In genomic region chr1:131125987-131126744, GRCm38 (mm10) we compare ENCODE assay signal across 10 mouse cellular contexts. TPM values are rescaled to one million over a fixed set of nuclear protein-coding genes. Genes with fewer than 3 reads are reported as not detected.
DNase-seq lines count a peak whose midpoint lies in the region; ATAC-seq and TF ChIP-seq lines count a peak whose summit lies in the region.
"Had no signal": no experiment of that assay in that cellular context is flagged by ENCODE, and none has a peak within 500 bp of the region (broad histone marks: within the 10 kb centered on the region; RNA-seq: fewer than 3 reads in every experiment).

No protein-coding gene starts in this region.

- ATAC-seq in forebrain, embryonic 11.5 days (replicated peaks; ENCODE audit: low FRiP score) = 0 out of 2 replicates have a peak, but pooled peaks have one; percentile 59
- no peak for ATAC-seq in forebrain, embryonic 15.5 days (replicated peaks)
- peak; percentile 46 for ATAC-seq in lung, postnatal 0 days
- peak; percentile 67; the same call in 1 of the 2 replicates for ATAC-seq in intestine, embryonic 15.5 days
- peak; percentile 68; the same call in 1 of the 2 replicates for ATAC-seq in stomach, embryonic 14.5 days (ENCODE audit: insufficient number of reproducible peaks, insufficient read depth, low FRiP score, low read depth)

- TF ChIP-seq CTCF in lung, postnatal 0 days (IDR thresholded peaks at IDR 0.05) = no peak

- H3K36me3 ChIP-seq in forebrain, embryonic 11.5 days (ENCODE audit: control insufficient read depth, insufficient read depth, low read length) = peaks cover 20% of the 10 kb centered on the region
- peaks cover 34% of the 10 kb centered on the region for H3K36me3 ChIP-seq in forebrain, embryonic 15.5 days
- H3K36me3 ChIP-seq in lung, postnatal 0 days (ENCODE audit: insufficient read depth, low read length) = no peaks in the 10 kb centered on the region
- peaks cover 7% of the 10 kb centered on the region for H3K36me3 ChIP-seq in intestine, embryonic 15.5 days
- peaks cover 6% of the 10 kb centered on the region; the same call in 1 of the 2 replicates for H3K36me3 ChIP-seq in stomach, embryonic 14.5 days (ENCODE audit: control insufficient read depth, insufficient read depth, low read length)

- H3K9me3 ChIP-seq in forebrain, embryonic 11.5 days (ENCODE audit: control insufficient read depth, low read length) = no peaks in the 10 kb centered on the region
- H3K9me3 ChIP-seq in forebrain, embryonic 15.5 days = no peaks in the 10 kb centered on the region
- no peaks in the 10 kb centered on the region for H3K9me3 ChIP-seq in lung, postnatal 0 days (ENCODE audit: low read length)
- no peaks in the 10 kb centered on the region for H3K9me3 ChIP-seq in intestine, embryonic 15.5 days
- H3K9me3 ChIP-seq in stomach, embryonic 14.5 days (ENCODE audit: control insufficient read depth, low read depth, low read length) = no peaks in the 10 kb centered on the region
- H3K9me3 ChIP-seq: midbrain, embryonic 12.5 days had no signal

- H3K27me3 ChIP-seq in forebrain, embryonic 11.5 days (ENCODE audit: control insufficient read depth, insufficient read depth, low read length) = no peaks in the 10 kb centered on the region
- no peaks in the 10 kb centered on the region for H3K27me3 ChIP-seq in forebrain, embryonic 15.5 days
- H3K27me3 ChIP-seq in lung, postnatal 0 days (replicated peaks; ENCODE audit: insufficient read depth, low read length) = no peaks in the 10 kb centered on the region
- no peaks in the 10 kb centered on the region for H3K27me3 ChIP-seq in intestine, embryonic 15.5 days (replicated peaks)
- H3K27me3 ChIP-seq in stomach, embryonic 14.5 days (ENCODE audit: control insufficient read depth, insufficient read depth, low read length) = no peaks in the 10 kb centered on the region
- H3K27me3 ChIP-seq: midbrain, embryonic 12.5 days had no signal

- H3K4me2 ChIP-seq in forebrain, embryonic 11.5 days (ENCODE audit: low read depth, low read length, severe bottlenecking) = no peak overlapping the region
- no peak overlapping the region for H3K4me2 ChIP-seq in forebrain, embryonic 15.5 days (replicated peaks)
- no peak overlapping the region for H3K4me2 ChIP-seq in lung, postnatal 0 days (replicated peaks; ENCODE audit: low read depth, low read length)
- no peak overlapping the region for H3K4me2 ChIP-seq in intestine, embryonic 15.5 days (replicated peaks)
- no peak overlapping the region for H3K4me2 ChIP-seq in stomach, embryonic 14.5 days (replicated peaks; ENCODE audit: low read depth, low read length)
- H3K4me2 ChIP-seq: midbrain, embryonic 12.5 days had no signal

- no peak for DNase-seq in forebrain, embryonic 11.5 days (ENCODE audit: low spot score)
- peak; percentile 44 for DNase-seq in lung, postnatal 0 days (ENCODE audit: low spot score)
- DNase-seq in lung, postnatal 36 days = no peak
- DNase-seq in cerebellum, adult 11-12 months = no peak
- no peak for DNase-seq in embryo, embryonic 9.5 days (ENCODE audit: extremely low spot score)
- DNase-seq: cerebellum, postnatal 36 days had no signal

- H3K4me3 ChIP-seq in forebrain, embryonic 11.5 days (ENCODE audit: low read depth, low read length) = no peak overlapping the region
- H3K4me3 ChIP-seq in forebrain, embryonic 15.5 days = no peak overlapping the region
- H3K4me3 ChIP-seq in lung, postnatal 0 days (ENCODE audit: low read depth, low read length) = no peak overlapping the region
- H3K4me3 ChIP-seq in intestine, embryonic 15.5 days (replicated peaks) = no peak overlapping the region
- no peak overlapping the region for H3K4me3 ChIP-seq in stomach, embryonic 14.5 days (ENCODE audit: low read depth, low read length)
- H3K4me3 ChIP-seq: midbrain, embryonic 12.5 days had no signal

- 85% methylated on average over 11 of the region's 11 CpGs for WGBS in forebrain, embryonic 11.5 days
- 86% methylated on average over 11 of the region's 11 CpGs for WGBS in forebrain, embryonic 15.5 days
- 41% methylated on average over 11 of the region's 11 CpGs for WGBS in lung, postnatal 0 days
- WGBS in intestine, embryonic 15.5 days = 57% methylated on average over 11 of the region's 11 CpGs
- WGBS in stomach, embryonic 14.5 days = 61% methylated on average over 11 of the region's 11 CpGs

- no peak for TF ChIP-seq EP300 in lung, postnatal 0 days (IDR thresholded peaks at IDR 0.05)

- no peak overlapping the region for H3K9ac ChIP-seq in forebrain, embryonic 11.5 days (ENCODE audit: low read length)
- H3K9ac ChIP-seq in forebrain, embryonic 15.5 days (replicated peaks) = no peak overlapping the region
- no peak overlapping the region for H3K9ac ChIP-seq in lung, postnatal 0 days (replicated peaks; ENCODE audit: low read depth)
- H3K9ac ChIP-seq in intestine, embryonic 15.5 days = no peak overlapping the region
- no peak overlapping the region for H3K9ac ChIP-seq in stomach, embryonic 14.5 days (replicated peaks; ENCODE audit: low read depth, low read length)
- H3K9ac ChIP-seq: midbrain, embryonic 12.5 days had no signal

- H3K4me1 ChIP-seq in forebrain, embryonic 11.5 days (replicated peaks; ENCODE audit: control insufficient read depth, insufficient read depth, low read length) = no peaks in the 10 kb centered on the region
- no peaks in the 10 kb centered on the region for H3K4me1 ChIP-seq in forebrain, embryonic 15.5 days
- H3K4me1 ChIP-seq in lung, postnatal 0 days (ENCODE audit: insufficient read depth, low read depth, low read length) = no peaks in the 10 kb centered on the region
- 0 out of 2 replicates have a peak, but pooled peaks cover 4% of the 10 kb centered on the region for H3K4me1 ChIP-seq in intestine, embryonic 15.5 days (replicated peaks)
- H3K4me1 ChIP-seq in stomach, embryonic 14.5 days (ENCODE audit: control insufficient read depth, insufficient read depth, low read length) = no peaks in the 10 kb centered on the region
- H3K4me1 ChIP-seq: midbrain, embryonic 12.5 days had no signal

- H3K27ac ChIP-seq in forebrain, embryonic 11.5 days (ENCODE audit: low read depth, low read length) = 0 out of 2 replicates have a peak overlapping the region, but pooled peaks have one; percentile 3
- H3K27ac ChIP-seq in forebrain, embryonic 15.5 days (replicated peaks) = no peak overlapping the region
- H3K27ac ChIP-seq in lung, postnatal 0 days (ENCODE audit: low read length) = no peak overlapping the region
- H3K27ac ChIP-seq in intestine, embryonic 15.5 days = no peak overlapping the region
- no peak overlapping the region for H3K27ac ChIP-seq in stomach, embryonic 14.5 days (ENCODE audit: low read length)
- H3K27ac ChIP-seq: midbrain, embryonic 12.5 days had no signal

RNA-seq across cellular contexts. Expression of gene Dyrk3, which starts 12.0 kb away (rescaled TPM):
- polyA plus RNA-seq in forebrain, embryonic 11.5 days (2014; fragmentation: Nextera tagmentation; extraction: Ambion mirVana) = 17.1 and 20.8 TPM in 2 replicates
- polyA plus RNA-seq in forebrain, embryonic 15.5 days (2015; fragmentation: Nextera tagmentation; extraction: Ambion mirVana) = 17.9 and 20.8 TPM in 2 replicates
- 3.4 and 4.7 TPM in 2 replicates for polyA plus RNA-seq in lung, postnatal 0 days (2015; fragmentation: Nextera tagmentation; extraction: Ambion mirVana)
- 3.5 and 4.1 TPM in 2 replicates for polyA plus RNA-seq in intestine, embryonic 15.5 days (2015; fragmentation: Nextera tagmentation; extraction: Ambion mirVana)
- polyA plus RNA-seq in stomach, embryonic 14.5 days (2014; fragmentation: Nextera tagmentation; extraction: Ambion mirVana) = 3.5 and 4.6 TPM in 2 replicates

RNA-seq across cellular contexts. Expression of gene Eif2d, which starts 26.8 kb away (rescaled TPM):
- polyA plus RNA-seq in forebrain, embryonic 11.5 days (2014; fragmentation: Nextera tagmentation; extraction: Ambion mirVana) = 61.8 and 68.5 TPM in 2 replicates
- 58.4 and 61.6 TPM in 2 replicates for polyA plus RNA-seq in forebrain, embryonic 15.5 days (2015; fragmentation: Nextera tagmentation; extraction: Ambion mirVana)
- polyA plus RNA-seq in lung, postnatal 0 days (2015; fragmentation: Nextera tagmentation; extraction: Ambion mirVana) = 36.3 and 42.5 TPM in 2 replicates
- polyA plus RNA-seq in intestine, embryonic 15.5 days (2015; fragmentation: Nextera tagmentation; extraction: Ambion mirVana) = 53.0 and 55.1 TPM in 2 replicates
- 67.5 and 71.9 TPM in 2 replicates for polyA plus RNA-seq in stomach, embryonic 14.5 days (2014; fragmentation: Nextera tagmentation; extraction: Ambion mirVana)

RNA-seq across cellular contexts. Expression of gene Mapkapk2, which starts 28.5 kb away (rescaled TPM):
- 52.3 and 57.8 TPM in 2 replicates for polyA plus RNA-seq in forebrain, embryonic 11.5 days (2014; fragmentation: Nextera tagmentation; extraction: Ambion mirVana)
- 23.8 and 26.9 TPM in 2 replicates for polyA plus RNA-seq in forebrain, embryonic 15.5 days (2015; fragmentation: Nextera tagmentation; extraction: Ambion mirVana)
- 62.4 and 65.0 TPM in 2 replicates for polyA plus RNA-seq in lung, postnatal 0 days (2015; fragmentation: Nextera tagmentation; extraction: Ambion mirVana)
- 42.6 and 44.5 TPM in 2 replicates for polyA plus RNA-seq in intestine, embryonic 15.5 days (2015; fragmentation: Nextera tagmentation; extraction: Ambion mirVana)
- 56.5 and 68.4 TPM in 2 replicates for polyA plus RNA-seq in stomach, embryonic 14.5 days (2014; fragmentation: Nextera tagmentation; extraction: Ambion mirVana)
